Mouse (Mus musculus) ovary, adult 18-20 months (tissue): ENCODE results near the gene RPS10-NUDT3.

Experiments
- DNase-seq: peaks from one replicate; pipeline ENCODE4 v3.0.0; 2022; ENCODE audit warnings: low spot score, mixed read lengths

RPS10-NUDT3 gene

DNA sequence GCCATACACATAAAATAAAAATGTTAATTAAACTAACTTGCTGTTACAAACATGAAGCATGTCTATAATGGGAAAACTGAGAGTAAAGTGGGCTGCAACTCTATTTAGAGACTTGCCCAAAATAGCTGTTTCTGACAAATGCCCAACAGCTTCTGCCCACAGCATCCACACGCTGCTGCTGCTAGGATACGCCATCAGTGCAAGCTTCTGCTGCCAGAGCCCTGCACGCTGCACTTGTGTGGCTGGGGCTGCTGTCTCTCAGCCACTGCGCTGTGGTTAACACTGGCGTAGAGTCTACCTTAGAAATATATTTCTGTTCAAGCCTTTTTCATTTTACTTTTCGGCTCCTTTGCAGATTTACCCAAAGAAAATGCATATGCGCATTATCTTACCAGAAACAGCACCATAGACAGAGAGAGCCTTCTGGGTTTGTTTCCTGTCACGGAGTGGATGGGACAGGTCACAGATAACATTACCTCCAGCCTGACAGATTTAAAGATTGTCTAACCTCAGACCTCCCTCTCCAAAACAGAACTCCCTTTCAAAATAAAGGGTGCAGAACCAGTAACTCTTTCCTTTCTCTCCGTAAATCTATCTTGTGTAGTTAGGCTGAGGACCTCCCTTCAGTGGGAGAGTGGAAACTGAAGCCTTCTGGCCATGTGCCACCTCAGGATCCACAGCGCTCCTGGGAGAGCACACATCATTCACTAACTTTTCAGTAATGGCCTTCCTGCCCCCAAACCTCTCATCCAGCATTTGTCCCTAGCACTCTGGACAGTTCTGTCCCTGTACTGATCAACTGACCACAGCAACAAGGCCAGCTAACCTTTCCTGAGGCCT, 24.1 kb downstream of the RPS10-NUDT3 start:
- no peak for DNase-seq

DNA sequence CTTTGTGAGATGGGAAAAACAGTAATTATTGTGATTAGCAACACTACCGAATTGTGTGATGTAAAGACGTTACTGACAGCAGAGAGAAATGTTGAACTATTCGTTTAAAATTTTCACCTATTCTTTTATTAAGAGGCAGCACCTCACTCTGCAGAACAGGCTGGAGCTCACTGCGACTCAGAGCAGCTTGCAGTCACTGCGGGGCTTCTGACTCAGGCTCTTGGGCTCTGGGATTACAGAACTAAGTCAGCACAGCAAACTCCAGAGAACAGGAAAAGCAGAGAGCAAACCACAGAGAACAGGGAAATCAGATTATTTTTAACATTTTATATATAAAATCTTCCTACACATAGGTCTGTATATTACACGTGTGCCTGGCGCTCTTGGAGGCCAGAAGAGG, 25.4 kb downstream of the RPS10-NUDT3 start:
- DNase-seq: no peak

DNA sequence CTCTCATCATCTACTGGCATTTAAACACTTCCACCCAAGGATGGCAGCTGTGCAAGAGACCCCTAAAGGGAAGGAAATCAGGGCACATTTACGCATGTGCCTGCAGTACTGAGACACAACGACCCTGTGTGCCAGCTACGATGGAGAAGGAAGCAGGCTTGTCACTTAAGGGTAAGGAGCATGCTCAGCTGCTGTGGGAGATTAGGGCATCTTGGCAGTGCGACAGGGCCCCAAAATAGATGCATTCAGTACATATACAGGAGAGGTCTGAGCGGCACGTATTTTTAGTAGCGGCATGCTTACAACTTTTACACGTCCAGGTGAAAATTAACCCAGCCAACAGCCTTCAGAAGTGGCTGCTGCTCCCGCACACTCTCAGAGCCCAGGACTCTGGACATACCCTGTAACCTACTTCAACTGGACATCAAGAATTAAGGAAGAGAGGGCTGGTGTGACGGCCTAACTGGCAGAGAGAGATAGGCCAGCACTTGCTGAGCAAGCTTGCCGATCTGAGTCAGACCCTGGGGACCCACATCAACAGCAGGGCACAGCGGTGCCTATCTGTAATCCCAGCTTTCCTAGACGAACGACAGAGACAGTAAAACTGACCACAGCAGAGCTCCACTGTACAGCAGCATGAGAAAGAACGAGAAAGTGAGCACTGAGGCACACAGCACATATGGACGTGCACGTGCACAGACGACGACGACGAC, 31.3 kb downstream of the RPS10-NUDT3 start:
- DNase-seq: no peak

DNA sequence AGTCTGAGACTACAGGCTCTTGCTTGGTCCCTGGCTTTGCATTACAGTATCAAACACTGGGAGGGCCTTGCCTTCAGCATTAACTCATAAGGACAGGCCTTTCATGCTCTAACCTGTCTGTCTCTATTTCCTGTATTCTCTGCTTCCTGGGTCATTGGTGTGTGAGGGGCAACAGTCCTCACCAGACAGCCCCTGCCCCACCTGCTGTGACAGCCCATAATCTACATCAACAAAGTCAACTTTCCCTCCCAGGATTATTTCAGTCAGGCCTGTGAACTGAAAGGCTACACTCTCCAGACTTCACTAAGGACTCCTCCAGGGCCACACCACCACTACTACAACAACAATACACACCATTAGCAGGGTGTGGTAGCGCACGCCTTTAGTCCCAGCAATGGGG, 32.0 kb downstream of the RPS10-NUDT3 start:
- no peak for DNase-seq

DNA sequence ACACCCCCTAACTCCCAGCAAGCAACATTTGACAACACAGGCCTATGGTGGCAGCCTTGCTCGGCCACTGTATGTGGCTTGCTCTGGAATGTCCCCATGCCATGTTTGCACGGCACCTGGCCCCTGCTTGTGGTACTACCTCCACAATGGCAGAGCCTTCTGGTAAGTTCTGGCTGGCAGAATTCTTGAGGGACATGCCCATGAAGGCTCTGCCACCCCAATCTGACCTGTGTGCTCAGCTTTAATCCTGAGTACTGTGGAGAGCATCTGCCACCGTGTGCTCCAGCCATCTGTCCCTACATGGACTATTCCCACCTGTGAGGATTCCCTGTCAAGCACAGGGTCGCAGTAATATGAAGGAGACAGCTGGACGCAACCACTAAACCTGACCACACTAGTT, 34.2 kb downstream of the RPS10-NUDT3 start:
- no peak for DNase-seq

DNA sequence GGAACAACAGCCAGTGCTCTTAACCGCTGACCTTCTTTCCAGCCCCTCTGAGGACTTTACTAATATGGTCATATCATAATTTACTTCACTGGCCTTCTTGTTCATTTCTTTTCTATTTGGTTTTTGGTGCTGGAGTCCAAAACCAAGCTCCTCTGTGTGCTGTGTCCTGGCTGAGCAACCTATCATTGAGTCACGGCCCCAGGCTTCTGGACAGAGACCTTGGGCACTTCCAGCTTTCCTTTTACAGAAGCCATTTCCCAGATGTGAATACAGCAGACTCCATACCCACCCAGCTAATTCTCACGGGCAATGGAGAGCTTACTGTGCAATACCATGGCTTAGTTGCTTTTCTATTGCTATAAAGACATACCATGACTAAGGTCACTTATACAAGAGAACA, 34.7 kb downstream of the RPS10-NUDT3 start:
- no peak for DNase-seq

DNA sequence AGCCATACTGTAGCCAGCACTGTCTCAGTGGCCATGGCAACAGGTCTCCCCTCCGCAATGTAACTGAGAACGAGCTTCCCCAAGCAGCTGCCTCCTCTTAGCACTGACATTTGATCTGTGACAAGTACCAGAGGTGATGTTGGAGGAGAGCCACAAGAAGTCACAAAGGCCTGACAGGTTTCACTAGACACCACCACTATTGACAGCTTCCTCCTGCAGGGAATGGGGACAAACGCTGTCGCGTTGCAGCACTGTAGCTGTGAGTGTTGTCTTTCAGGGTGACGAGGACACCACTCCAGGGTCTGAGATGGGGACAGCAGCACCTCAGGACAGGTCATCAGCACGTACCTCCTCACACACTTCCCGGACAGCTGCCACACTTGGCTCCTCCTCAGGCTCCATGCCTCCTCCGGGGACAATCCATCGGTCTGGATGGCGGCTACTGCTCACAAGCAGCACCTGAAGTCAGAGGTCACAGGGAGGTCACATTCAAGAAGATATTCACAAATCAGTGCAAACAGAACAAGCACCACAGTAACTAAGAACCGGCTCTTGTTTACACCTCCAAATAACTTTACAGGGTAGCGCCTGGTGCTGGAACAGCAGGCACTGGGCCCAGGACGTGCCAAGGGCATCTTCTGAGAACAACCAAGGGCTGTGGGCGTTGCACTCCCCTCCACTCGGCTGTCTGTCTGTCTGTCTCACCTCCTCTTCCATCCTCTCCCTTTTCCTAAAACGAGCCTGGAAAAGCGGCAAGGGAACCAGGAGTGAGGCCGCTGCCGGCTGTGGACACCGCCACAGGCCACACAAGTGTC, 38.4 kb downstream of the RPS10-NUDT3 start:
- no peak for DNase-seq

DNA sequence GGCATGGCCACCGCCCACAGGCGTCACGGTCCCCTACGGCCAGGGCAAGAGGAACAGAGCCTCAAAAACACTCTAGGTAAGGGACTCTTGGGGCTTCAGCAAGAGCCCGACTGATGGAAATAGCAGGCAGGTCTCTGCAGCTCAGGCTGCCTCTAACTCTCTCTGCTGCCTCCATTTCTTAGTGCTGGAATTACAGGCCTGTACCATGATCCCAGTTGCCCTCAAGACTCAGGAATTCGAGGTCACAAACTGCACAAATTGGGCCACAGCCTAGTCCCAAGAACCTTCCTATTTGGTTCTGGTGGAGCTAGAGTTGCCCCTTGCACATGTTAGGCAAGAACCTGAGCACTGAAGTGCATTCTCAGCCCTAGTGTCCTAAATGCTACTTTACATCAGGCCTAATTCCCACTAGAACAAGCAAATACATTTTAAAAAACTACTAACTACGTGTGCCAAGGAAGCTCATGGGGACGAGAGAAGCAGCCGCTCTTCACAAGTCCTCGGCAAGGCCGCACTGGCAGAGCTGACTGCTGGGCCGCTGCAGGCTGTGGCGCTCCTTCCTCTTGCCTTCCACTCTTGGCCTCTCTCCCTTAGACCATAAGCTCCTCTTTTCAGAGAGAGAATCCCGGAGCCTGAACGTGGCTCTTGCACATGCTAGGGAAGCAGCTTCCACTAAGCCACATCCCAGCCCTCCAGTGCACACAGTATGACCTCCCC, 39.2 kb downstream of the RPS10-NUDT3 start:
- no peak for DNase-seq

DNA sequence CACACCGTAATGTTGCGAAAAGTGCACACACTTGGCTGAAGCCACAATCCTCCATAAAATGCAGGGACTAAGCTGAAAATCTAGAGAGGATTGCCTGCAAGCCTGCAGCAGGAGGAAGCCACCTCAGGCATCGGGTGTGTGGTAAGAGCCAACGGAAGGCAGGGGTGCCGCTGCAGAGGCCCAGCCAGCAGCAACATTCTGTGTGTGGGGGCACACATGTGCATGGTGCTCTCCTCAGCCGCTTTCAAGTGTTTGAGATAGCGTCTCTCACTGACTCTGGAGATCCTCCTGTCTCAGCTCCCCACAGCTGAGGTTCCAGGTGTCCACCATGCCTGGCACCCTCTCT, 42.5 kb downstream of the RPS10-NUDT3 start:
- no peak for DNase-seq

DNA sequence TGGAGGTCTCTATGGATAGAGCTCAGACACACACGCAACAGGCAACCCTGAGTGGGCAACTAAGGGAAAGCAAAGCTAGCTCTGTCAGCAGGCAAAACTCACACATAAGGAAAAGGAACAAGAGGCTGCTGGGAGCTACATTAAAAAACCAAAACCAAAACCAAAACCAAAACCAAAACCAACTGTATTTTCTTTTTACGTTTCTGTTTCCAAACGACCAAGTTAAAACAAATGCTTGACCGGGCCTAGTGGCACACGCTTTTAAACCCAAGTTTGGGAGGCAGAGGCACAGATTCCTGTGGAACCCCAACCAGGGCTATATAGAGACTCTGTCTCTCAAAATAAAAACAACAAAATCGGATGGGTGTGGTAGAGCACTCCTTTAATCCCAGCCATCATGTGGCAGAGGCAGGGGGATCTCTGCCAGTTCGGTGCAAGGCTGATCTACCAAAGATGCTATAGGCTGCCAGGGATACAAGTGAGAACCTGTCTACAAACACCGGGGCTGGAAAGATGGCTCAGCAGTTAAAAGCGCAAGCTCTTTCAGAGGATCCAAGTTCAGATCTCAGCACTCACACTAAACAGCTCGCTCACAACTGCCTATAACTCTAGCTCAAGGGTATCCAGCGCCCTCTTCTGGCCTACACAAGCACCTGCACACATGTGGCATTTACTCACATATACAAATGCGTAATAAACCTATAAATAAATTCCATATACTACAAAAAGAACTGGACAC, 43.0 kb downstream of the RPS10-NUDT3 start:
- DNase-seq: no peak

DNA sequence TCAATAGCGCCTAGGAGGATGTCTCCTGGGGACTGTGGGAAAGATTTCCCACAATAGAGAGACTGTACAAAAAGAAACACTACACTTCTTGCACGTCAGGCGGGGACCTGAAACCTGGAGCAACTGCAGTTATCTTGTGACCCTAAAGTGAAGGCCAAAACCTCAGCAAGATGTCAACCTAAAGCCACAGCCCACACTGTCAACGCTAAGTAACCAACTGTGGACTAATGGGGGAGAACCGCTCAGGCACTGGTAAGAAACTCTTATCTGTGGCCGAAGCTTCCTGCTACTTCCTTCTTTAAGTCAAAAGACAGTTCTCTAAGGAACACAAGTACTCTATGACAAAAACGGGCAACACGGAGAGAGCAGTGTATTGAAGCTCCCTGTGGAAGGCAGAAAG, 46.8 kb downstream of the RPS10-NUDT3 start:
- no peak for DNase-seq

DNA sequence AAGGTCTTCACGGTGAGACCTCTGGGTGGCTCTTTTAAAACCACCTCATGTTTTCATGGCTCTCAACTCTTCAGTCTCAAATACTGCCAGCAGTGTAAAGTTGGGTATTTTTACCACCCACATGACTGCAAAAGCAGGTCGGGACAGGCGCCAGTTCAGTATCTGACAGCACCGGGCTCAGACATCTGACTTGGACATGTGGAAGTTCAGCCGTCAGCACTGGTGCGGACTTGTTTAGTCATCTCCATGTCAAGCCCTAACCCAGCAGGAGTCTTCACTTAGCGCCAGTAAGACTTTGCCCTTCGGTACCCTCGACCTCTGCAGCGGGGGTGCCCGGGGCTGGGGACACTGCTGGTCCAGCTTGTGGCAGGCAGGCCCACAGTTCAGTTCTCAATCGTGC, 47.8 kb downstream of the RPS10-NUDT3 start:
- no peak for DNase-seq

DNA sequence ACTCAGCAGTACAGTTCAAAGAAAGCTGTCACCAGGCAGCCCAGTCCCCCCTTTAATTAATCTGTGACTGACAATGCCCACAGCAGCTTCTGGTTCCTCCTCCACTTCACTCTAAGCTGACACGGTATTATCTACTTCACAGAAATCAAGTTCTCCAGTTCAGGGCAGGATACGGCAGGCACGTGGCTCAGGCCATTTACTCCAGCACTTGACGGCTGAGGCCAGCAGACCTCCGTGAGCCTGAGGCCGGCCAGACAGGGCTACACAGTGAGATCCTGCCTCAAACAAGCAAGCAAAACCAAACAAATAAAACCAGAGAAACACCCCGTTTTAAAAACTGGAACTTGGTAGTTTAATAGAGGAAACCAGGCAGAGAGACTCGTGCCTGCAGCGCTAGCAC, 48.4 kb downstream of the RPS10-NUDT3 start:
- no peak for DNase-seq

DNA sequence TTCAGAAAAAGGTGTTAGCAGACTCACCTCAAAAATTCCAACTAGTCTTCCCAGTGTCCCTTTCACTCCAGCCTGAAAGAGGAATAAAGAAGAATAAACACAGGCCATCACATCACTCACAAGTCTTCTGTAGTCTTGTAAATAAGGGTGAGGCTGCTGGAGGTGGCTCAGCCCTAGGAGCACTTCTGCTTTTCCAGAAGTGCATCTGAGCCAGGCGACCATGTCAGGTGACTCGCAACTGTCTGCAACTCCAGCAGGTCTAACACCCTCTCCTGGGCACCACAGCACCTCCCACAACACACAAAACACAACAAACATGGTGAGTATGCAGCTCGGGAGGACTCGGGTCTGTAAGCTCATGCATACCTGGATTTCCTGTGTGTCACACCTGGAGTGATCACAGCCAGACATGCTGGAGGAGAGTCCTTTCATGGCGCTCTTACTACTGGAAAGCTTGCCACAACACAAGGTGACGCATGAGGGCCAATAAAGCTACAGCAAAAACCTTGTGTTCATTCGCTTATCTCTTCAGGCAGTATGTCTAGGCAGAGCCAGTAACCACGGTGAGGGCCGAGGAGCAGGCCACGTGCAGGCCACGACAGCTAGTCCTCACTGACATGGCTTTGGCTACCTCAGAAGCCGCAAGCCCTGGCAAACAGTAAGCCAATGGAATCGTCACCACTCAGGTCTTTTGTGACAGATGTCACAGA, 51.7 kb downstream of the RPS10-NUDT3 start:
- DNase-seq: no peak

DNA sequence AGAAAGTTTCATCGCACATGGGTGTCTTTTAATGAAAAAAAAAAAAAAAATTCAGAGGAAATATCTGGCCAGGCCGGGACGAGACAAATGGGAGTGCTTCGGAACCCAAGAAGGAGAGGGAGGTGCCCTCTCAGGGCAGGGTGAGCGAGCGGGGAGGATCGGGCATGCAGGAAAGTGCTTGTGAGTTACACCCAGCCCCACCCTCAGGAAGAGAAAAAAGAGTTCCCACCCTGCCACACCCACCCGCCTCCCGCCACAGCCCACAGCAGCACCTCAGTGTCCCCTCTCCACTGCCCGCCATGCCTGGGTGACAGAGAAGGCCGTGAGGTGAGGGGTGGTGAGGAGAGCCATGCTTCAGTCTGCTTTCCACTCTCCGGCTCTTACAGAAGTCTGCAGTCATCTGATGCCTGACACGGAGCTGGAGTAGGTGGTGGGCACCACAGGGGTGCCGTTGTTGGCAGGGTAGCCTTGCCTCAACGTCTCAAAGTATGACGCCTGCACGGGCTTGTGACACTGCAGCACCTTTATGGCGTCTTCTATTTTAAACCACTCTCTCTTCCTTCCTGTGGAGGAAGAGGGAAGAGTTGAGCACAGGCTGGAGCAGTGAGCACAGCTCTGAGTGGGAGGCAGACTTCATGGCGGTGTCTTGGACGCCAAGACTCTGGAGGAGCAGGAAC, 54.5 kb downstream of the RPS10-NUDT3 start:
- no peak for DNase-seq

DNA sequence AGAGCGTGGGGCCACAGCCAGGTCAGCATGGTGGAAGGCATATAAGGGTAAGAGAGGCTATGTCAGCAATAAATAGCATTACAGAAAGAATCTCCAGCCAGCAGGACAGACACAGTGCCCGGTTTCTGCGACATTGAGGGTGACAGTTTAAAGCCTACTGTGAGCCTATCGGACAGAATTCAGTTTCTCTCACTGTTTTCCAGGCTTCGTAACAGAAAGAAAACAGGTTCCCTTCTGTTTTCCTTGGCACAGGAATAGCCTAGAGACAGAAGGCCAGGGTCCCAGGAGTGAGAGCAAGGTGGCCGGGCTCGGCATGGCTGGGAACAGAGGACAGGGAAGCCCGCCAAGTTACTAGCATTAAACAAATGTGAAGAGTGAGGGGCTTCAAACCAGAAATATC, 55.2 kb downstream of the RPS10-NUDT3 start:
- no peak for DNase-seq

DNA sequence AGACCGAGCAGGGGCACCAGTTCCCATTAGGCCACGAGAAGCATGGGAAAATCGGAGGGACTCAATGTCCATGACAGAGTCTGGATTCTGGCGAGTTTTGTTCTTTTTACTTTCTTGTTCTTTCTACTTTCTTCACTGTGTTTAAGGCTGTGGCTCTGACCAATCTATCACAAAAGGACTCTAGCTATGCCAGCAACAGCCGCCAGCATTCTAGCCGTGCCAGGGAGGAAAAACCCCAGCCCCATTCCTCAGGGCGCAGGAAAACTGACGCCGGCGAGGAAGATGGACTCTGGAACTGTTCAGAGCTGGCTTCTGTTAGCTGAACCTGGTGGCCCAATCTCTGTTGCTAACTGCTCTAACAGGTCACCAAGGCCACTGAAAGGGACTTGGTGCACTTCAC, 56.5 kb downstream of the RPS10-NUDT3 start:
- DNase-seq: no peak

DNA sequence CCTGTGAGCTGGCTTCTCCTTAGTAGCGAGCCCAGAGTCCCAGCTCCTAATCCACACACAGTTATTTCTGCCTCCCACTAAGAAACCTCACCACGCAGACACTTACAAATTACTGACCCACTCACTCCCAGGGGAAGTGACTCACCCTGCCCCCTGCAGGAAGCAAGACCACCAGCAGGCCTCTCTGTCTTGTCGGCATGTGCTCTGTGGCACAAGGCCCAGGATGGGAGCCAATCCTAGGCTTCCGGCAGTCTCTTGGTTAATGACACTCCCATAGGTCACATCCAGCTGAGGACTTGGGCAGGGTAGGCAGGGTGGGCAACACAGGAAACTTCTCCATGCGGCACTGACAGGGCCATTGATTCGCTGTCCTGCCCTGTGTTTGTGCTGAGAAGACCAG, 57.6 kb downstream of the RPS10-NUDT3 start:
- no peak for DNase-seq

DNA sequence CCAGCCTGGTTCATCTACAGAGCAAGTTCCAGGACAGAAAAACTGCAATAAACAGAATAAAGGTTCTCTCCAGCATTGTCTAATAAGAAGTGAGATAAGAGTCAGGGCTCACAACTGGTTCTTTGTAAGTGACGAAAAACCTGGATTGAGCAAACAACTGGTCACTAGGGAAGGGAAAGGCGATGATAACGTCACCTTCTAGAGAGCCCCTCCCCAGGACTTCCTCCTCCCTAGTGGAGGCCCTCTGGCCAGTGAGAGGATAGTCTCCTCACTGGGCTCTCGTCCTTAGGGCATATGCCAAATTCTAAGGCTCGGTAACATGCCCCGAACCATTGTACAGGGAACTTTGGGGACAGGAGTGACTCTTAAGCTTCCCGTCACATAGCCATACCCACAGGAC, 59.0 kb downstream of the RPS10-NUDT3 start:
- DNase-seq: no peak

DNA sequence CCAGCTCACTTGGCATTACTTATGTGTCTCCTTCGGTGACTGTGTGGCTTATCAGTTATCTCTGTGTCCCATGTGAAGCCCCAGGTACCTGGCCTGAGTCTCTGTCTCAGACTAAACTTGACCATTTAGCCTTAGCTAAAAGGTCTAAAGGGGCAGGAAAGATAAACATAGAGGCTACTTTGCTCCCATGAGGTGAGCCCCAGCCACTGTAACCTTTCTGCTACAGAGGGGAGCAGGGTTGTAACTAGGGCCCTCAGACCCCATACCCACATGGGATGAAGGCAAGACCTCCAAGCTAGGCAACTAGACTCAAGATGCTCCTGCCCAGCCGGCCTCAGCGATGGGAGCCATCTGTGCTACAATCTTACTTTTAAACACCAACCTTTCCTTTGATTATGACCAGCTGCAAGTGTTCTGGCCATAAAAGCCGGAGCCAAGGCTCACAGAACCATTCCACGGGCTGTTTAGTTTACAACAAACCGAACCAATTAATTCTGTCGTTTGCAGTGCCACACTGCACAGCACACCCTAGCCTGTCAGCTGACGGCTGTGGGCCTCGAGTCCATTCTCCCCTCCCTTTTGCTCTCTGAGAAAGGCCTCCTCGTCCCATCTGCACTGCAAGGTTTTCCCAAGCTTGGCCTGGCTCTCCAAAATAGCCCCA, 59.8 kb downstream of the RPS10-NUDT3 start:
- DNase-seq: no peak
